Mouse (Mus musculus) erythroblast, embryonic 14.5 days (primary cell): Measurements from ENCODE around the gene Tecpr1. TPM values are rescaled to one million over a fixed set of nuclear protein-coding genes. Genes with fewer than 3 reads are reported as not detected.

Source experiments
- H3K27me3 ChIP-seq: 2 replicates; pipeline ENCODE4 v1.6.1; 2012; ENCODE audit warnings: inconsistent platforms; ENCODE audit not compliant: control insufficient read depth
- H3K36me3 ChIP-seq: 2 replicates; pipeline ENCODE4 v1.6.1; 2012; ENCODE audit warnings: mild to moderate bottlenecking, inconsistent platforms; ENCODE audit not compliant: control insufficient read depth
- H3K4me1 ChIP-seq: 2 replicates; pipeline ENCODE4 v1.6.1; 2012; ENCODE audit warnings: inconsistent platforms; ENCODE audit not compliant: control insufficient read depth
- H3K4me3 ChIP-seq: replicated peaks from 2 replicates; pipeline ENCODE3; 2012; ENCODE audit warnings: moderate library complexity, mild to moderate bottlenecking, inconsistent platforms
- H3K9me3 ChIP-seq: 2 replicates; pipeline ENCODE4 v1.6.1; 2012; ENCODE audit warnings: low read length, inconsistent platforms, mixed read lengths; ENCODE audit not compliant: control insufficient read depth
- GATA1 ChIP-seq: IDR thresholded peaks from 2 replicates; pipeline ENCODE4 v1.6.1; 2012; ENCODE audit warnings: low read length, inconsistent platforms, mixed read lengths
- TAL1 ChIP-seq: IDR thresholded peaks from 3 replicates; pipeline ENCODE4 v1.6.1; 2012; ENCODE audit warnings: low read length, inconsistent platforms, mixed read lengths
- polyA plus RNA-seq: library from polyadenylated mRNA; stranded (reverse); fragments of >175 nt; gene quantifications from 2 replicates; pipeline ENCODE4 v1.2.3, GENCODE M21; 2012

Gene Tecpr1
- polyA plus RNA-seq, result 0.09 and 0.18 TPM in 2 replicates

- TF ChIP-seq GATA1, result peak; percentile 10; the same call in 1 of the 2 replicates
- TF ChIP-seq TAL1, result no peak
- Histone ChIP-seq H3K36me3 (no peaks in the 10 kb centered on the region), H3K4me1 (peaks cover 32% of the 10 kb centered on the region), H3K9me3 (no peaks in the 10 kb centered on the region), H3K27me3 (no peaks in the 10 kb centered on the region), H3K4me3 (peak within 1 kb of the TSS; percentile 68)
These were observed at the start of gene Tecpr1 for GRCm38 (mm10) chr5:144223503-144223862. Gene Tecpr1 (minus strand): TSS chr5:144223615.

GRCm38 (mm10) chr5:144271772-144272171, 48.4 kb upstream of the Tecpr1 start:
- Histone ChIP-seq H3K9me3 (no peaks in the 10 kb centered on the region), H3K4me1 (peaks cover 13% of the 10 kb centered on the region), H3K27me3 (no peaks in the 10 kb centered on the region), H3K4me3 (no peak overlapping the region), H3K36me3 (no peaks in the 10 kb centered on the region; the same call in 1 of the 2 replicates)
- TF ChIP-seq GATA1 (no peak), TAL1 (no peak)

GRCm38 (mm10) chr5:144271118-144271517, 47.7 kb upstream of the Tecpr1 start:
- TF ChIP-seq TAL1 (no peak), GATA1 (no peak)
- Histone ChIP-seq H3K9me3 (no peaks in the 10 kb centered on the region), H3K4me1 (peaks cover 13% of the 10 kb centered on the region), H3K4me3 (no peak overlapping the region), H3K36me3 (peaks cover 6% of the 10 kb centered on the region), H3K27me3 (no peaks in the 10 kb centered on the region)

GRCm38 (mm10) chr5:144270420-144270819, 47.0 kb upstream of the Tecpr1 start:
- H3K4me1 ChIP-seq, result peaks cover 13% of the 10 kb centered on the region
- H3K4me3 ChIP-seq, result no peak overlapping the region
- no peaks in the 10 kb centered on the region for H3K9me3 ChIP-seq
- peaks cover 6% of the 10 kb centered on the region for H3K36me3 ChIP-seq
- TF ChIP-seq TAL1 (no peak), GATA1 (no peak)
- no peaks in the 10 kb centered on the region for H3K27me3 ChIP-seq

- no peaks in the 10 kb centered on the region for H3K27me3 ChIP-seq
- H3K9me3 ChIP-seq, result no peaks in the 10 kb centered on the region
- H3K4me1 ChIP-seq, result peaks cover 13% of the 10 kb centered on the region
- TF ChIP-seq TAL1 (no peak), GATA1 (no peak)
- peaks cover 7% of the 10 kb centered on the region for H3K36me3 ChIP-seq
- H3K4me3 ChIP-seq, result no peak overlapping the region
These were observed 46.5 kb upstream of the Tecpr1 start for GRCm38 (mm10) chr5:144269926-144270325.

- Histone ChIP-seq H3K4me1 (peaks cover 13% of the 10 kb centered on the region), H3K27me3 (no peaks in the 10 kb centered on the region), H3K4me3 (no peak overlapping the region), H3K36me3 (peaks cover 19% of the 10 kb centered on the region), H3K9me3 (no peaks in the 10 kb centered on the region)
- TF ChIP-seq TAL1, result no peak
- TF ChIP-seq GATA1, result no peak
These were observed 44.3 kb upstream of the Tecpr1 start for GRCm38 (mm10) chr5:144267535-144268241.

GRCm38 (mm10) chr5:144263496-144263895, 40.1 kb upstream of the Tecpr1 start:
- Histone ChIP-seq H3K36me3 (peaks cover 37% of the 10 kb centered on the region), H3K4me1 (peaks cover 5% of the 10 kb centered on the region), H3K4me3 (no peak overlapping the region), H3K9me3 (no peaks in the 10 kb centered on the region), H3K27me3 (no peaks in the 10 kb centered on the region)
- TF ChIP-seq GATA1 (no peak), TAL1 (no peak)

- Histone ChIP-seq H3K36me3 (peaks cover 40% of the 10 kb centered on the region), H3K4me3 (no peak overlapping the region), H3K9me3 (no peaks in the 10 kb centered on the region), H3K27me3 (no peaks in the 10 kb centered on the region), H3K4me1 (peaks cover 7% of the 10 kb centered on the region)
- no peak for TF ChIP-seq GATA1
- TF ChIP-seq TAL1, result no peak
These were observed 39.7 kb upstream of the Tecpr1 start for GRCm38 (mm10) chr5:144263082-144263481.

- peaks cover 2% of the 10 kb centered on the region for H3K27me3 ChIP-seq
- H3K4me1 ChIP-seq, result peaks cover 15% of the 10 kb centered on the region
- H3K36me3 ChIP-seq, result peaks cover 40% of the 10 kb centered on the region
- TF ChIP-seq TAL1 (no peak), GATA1 (no peak)
- H3K9me3 ChIP-seq, result no peaks in the 10 kb centered on the region
- no peak overlapping the region for H3K4me3 ChIP-seq
These were observed 38.4 kb upstream of the Tecpr1 start for GRCm38 (mm10) chr5:144261829-144262228.
